Mouse (Mus musculus) forebrain, postnatal 0 days (tissue): ENCODE data around the gene Ift88. TPM values are rescaled to one million over a fixed set of nuclear protein-coding genes. Genes with fewer than 3 reads are reported as not detected.

Source experiments
- ATAC-seq: fragments of 200-750 bp; cut with Nextera tagmentation; 2 replicates; pipeline ENCODE4 v1.8.0; 2017; ENCODE audit warnings: mild to moderate bottlenecking, moderate library complexity
- DNase-seq: peaks from one replicate; pipeline ENCODE4 v3.0.0-alpha.2; 2015
- H3K27ac ChIP-seq: fragments of 300-500 bp; sonication (generic); 2 replicates; pipeline ENCODE4 v1.5.1; 2014; ENCODE audit warnings: low read depth, mild to moderate bottlenecking, antibody characterized with exemption, low read length, moderate library complexity, mixed read lengths
- H3K27me3 ChIP-seq: fragments of 300-500 bp; sonication (generic); 2 replicates; pipeline ENCODE4 v1.6.1; 2014; ENCODE audit warnings: mild to moderate bottlenecking, low read length, mixed read lengths; ENCODE audit not compliant: insufficient read depth
- H3K36me3 ChIP-seq: fragments of 300-500 bp; sonication (generic); 2 replicates; pipeline ENCODE4 v1.6.1; 2014; ENCODE audit warnings: mild to moderate bottlenecking, moderate library complexity; ENCODE audit not compliant: insufficient read depth
- H3K4me1 ChIP-seq: fragments of 300-500 bp; sonication (generic); 2 replicates; pipeline ENCODE4 v1.6.1; 2014; ENCODE audit warnings: antibody characterized with exemption; ENCODE audit not compliant: insufficient read depth
- H3K4me2 ChIP-seq: fragments of 300-500 bp; sonication (generic); 2 replicates; pipeline ENCODE4 v1.6.1; 2014; ENCODE audit warnings: low read depth, mild to moderate bottlenecking, moderate library complexity
- H3K4me3 ChIP-seq: fragments of 300-500 bp; sonication (generic); 2 replicates; pipeline ENCODE4 v1.5.1; 2014; ENCODE audit warnings: low read depth, low read length, mixed read lengths
- H3K9ac ChIP-seq: fragments of 300-500 bp; sonication (generic); 2 replicates; pipeline ENCODE4 v1.6.1; 2014; ENCODE audit warnings: mild to moderate bottlenecking
- H3K9me3 ChIP-seq: fragments of 300-500 bp; sonication (generic); 2 replicates; pipeline ENCODE4 v1.6.1; 2016; ENCODE audit warnings: low read length
- CTCF ChIP-seq: sonication (generic); IDR thresholded peaks from 2 replicates; pipeline ENCODE4 v1.5.1; 2016; ENCODE audit warnings: antibody characterized with exemption, control low read depth, low read depth
- WGBS: fragments of 180-500 bp; shearing (Covaris S2); extraction: QIAGEN DNeasy Blood & Tissue Kit; methylation state at CpG from one replicate; pipeline ENCODE4 v1.1.7; 2014; 5-methylcytosine and 5-hydroxymethylcytosine counted together
- polyA plus RNA-seq: library from polyadenylated mRNA; unstranded; fragments of >200 nt; fragmentation: Nextera tagmentation; extraction: Ambion mirVana; gene quantifications from 2 replicates; pipeline ENCODE4 v1.2.1, GENCODE M21; 2015
- total RNA-seq: library from RNA; depleted of rRNA; stranded (reverse); fragments of >200 nt; gene quantifications from 2 replicates; pipeline ENCODE4 v1.2.3, GENCODE M21; 2014

Gene Ift88
- total and polyA plus RNA-seq, 2 experiments from 2014 or later = 14.8 to 15.0 TPM

DNA sequence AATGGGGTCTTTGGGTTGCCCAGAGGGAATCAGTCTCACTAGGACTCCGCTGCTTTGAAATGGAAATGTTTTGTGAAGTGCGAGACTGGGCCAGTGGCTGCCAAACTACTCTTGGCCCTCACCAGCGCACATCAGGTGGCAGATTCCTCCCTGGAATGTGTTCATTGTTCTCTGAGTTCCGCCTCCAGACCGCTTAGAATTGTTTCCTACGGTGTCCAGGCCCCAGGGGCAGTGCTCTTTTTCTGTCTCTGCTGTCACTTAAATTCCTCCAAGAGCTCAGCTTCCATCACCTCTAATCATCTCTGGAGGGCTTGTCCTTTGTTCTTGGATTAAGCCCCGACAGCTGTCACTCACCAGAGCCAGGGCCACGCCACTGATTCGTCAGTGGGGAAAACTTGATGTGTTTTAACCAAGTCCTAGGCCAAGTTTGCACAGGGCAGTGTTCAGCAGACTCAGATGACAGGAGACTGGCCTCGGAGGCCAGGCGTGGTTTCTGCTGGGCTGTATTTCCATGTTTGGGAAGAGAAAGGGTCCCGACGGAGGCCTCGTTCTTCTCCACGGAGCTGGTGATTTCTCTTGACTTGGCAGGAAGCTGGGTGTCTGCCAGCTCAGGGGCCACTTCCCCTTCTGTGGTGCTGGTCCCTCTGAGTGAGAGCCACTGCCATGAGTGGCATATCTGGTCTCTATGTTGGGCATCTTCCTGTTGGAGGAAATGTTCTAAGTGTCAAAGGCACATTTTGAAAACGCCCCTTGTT is 113.6 kb downstream of the Ift88 start:
- Histone ChIP-seq H3K36me3 (peaks cover 7% of the 10 kb centered on the region), H3K27ac (peak overlapping the region; percentile 9; the same call in 1 of the 2 replicates), H3K4me2 (no peak overlapping the region), H3K4me1 (peaks cover 30% of the 10 kb centered on the region), H3K9ac (no peak overlapping the region), H3K27me3 (no peaks in the 10 kb centered on the region), H3K9me3 (no peaks in the 10 kb centered on the region), H3K4me3 (no peak overlapping the region)
- 12% methylated on average over 16 of the region's 16 CpGs for WGBS
- ATAC-seq (peak; percentile 16), DNase-seq (peak; percentile 21)
- no peak for TF ChIP-seq CTCF

DNA sequence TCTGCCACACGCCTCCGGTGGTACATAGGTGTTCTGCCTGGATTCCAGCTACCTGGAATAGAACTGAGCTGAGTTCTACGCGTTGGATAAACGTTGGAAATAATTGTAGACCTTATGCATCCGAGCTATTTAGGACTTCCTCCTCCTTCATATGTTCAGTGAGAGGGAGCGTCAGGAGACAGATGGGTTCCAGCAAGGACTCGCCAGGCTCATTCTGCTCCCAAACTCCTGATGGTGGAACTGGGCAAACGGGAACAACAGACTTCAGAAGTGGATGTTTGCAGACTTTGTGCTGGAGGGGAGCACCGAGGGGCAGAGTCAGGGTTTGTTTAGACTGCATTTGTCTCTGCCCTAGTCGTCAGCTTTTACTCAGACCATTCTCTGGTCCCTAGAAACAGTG is 116.8 kb downstream of the Ift88 start:
- ATAC-seq (no peak), DNase-seq (no peak)
- peaks cover 15% of the 10 kb centered on the region for H3K36me3 ChIP-seq
- H3K9ac ChIP-seq = no peak overlapping the region
- H3K4me3 ChIP-seq = no peak overlapping the region
- WGBS = 78% methylated on average over 11 of the region's 11 CpGs
- TF ChIP-seq CTCF = no peak
- no peak overlapping the region for H3K27ac ChIP-seq
- H3K27me3 ChIP-seq = no peaks in the 10 kb centered on the region
- H3K4me2 ChIP-seq = no peak overlapping the region
- no peaks in the 10 kb centered on the region for H3K9me3 ChIP-seq
- 0 out of 2 replicates have a peak, but pooled peaks cover 13% of the 10 kb centered on the region for H3K4me1 ChIP-seq

DNA sequence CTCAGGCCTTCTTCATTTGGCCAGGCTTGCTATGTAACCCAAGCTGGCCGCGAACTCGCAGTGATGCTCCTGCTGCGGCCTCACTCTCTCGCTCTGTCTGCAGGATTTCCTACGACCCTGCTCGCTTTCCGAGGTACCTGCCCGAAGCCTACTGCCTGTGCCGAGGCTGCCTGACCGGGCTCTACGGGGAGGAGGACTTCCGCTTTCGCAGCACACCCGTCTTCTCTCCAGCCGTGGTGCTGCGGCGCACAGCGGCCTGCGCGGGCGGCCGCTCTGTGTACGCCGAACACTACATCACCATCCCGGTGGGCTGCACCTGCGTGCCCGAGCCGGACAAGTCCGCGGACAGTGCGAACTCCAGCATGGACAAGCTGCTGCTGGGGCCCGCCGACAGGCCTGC is 118.4 kb downstream of the Ift88 start:
- Histone ChIP-seq H3K9me3 (no peaks in the 10 kb centered on the region), H3K4me2 (no peak overlapping the region), H3K4me1 (0 out of 2 replicates have a peak, but pooled peaks cover 7% of the 10 kb centered on the region), H3K9ac (no peak overlapping the region), H3K36me3 (peaks cover 15% of the 10 kb centered on the region), H3K4me3 (no peak overlapping the region), H3K27ac (no peak overlapping the region), H3K27me3 (no peaks in the 10 kb centered on the region)
- DNase-seq (no peak), ATAC-seq (no peak)
- TF ChIP-seq CTCF = no peak
- 46% methylated on average over 34 of the region's 34 CpGs for WGBS

DNA sequence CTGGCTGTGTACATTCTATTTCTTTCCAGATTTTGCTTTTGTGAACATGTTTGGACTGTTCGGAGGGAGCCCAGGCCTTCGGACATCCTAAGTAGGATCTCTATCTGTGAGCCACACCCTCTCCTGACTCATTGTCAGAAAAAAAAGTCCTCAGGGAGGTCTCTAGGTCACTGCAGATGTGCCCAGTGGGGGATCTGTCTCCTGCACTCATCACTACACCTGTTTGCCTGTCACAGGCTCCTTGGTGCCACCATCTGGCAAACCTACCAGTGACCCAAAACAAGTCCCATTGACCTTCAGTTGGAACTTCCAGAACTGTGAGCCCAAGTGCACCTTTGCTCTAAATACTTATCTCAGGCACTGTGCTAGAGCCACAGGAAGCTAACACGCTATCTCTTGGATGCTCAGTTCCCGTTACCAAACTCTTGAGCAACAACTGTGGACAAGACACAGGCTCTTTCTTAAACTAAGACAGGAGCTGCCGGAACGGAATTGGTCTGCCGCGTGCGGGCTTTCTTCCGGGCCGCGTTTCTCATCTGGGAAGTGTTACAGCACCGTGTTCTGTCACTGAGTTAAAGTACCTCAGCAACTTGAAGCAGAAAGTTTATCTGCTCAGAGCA is 119.7 kb downstream of the Ift88 start:
- H3K27me3 ChIP-seq = no peaks in the 10 kb centered on the region
- H3K27ac ChIP-seq = no peak overlapping the region
- ATAC-seq (no peak), DNase-seq (no peak)
- no peak overlapping the region for H3K4me3 ChIP-seq
- H3K4me2 ChIP-seq = no peak overlapping the region
- no peak for TF ChIP-seq CTCF
- 93% methylated on average over 13 of the region's 13 CpGs for WGBS
- H3K36me3 ChIP-seq = peaks cover 15% of the 10 kb centered on the region
- H3K4me1 ChIP-seq = no peaks in the 10 kb centered on the region
- no peak overlapping the region for H3K9ac ChIP-seq
- H3K9me3 ChIP-seq = no peaks in the 10 kb centered on the region

DNA sequence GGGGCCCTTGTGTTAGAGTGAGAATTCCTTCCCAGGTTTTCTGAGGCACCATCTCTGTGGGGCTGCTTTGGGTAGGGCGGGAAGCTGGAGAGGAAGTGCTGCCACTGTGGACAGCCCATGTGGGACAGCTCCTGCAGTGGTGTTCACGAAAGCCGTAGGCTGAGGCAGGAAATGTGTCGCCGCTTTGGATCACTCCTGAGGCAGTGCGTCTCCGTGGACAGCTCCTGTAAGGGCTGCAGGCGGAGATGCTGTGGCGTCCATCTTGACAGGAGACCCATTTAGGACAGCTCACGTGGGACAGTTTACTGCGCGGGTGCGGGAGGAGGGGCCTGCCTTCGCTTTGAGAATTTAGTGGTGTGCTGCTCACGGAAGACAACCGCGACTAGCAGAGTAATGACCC is 121.7 kb downstream of the Ift88 start:
- no peak overlapping the region for H3K27ac ChIP-seq
- no peak overlapping the region for H3K4me2 ChIP-seq
- no peaks in the 10 kb centered on the region for H3K27me3 ChIP-seq
- H3K4me1 ChIP-seq = no peaks in the 10 kb centered on the region
- no peak for TF ChIP-seq CTCF
- H3K4me3 ChIP-seq = no peak overlapping the region
- ATAC-seq (no peak), DNase-seq (no peak)
- peaks cover 22% of the 10 kb centered on the region for H3K36me3 ChIP-seq
- H3K9me3 ChIP-seq = no peaks in the 10 kb centered on the region
- 86% methylated on average over 17 of the region's 17 CpGs for WGBS
- H3K9ac ChIP-seq = no peak overlapping the region

DNA sequence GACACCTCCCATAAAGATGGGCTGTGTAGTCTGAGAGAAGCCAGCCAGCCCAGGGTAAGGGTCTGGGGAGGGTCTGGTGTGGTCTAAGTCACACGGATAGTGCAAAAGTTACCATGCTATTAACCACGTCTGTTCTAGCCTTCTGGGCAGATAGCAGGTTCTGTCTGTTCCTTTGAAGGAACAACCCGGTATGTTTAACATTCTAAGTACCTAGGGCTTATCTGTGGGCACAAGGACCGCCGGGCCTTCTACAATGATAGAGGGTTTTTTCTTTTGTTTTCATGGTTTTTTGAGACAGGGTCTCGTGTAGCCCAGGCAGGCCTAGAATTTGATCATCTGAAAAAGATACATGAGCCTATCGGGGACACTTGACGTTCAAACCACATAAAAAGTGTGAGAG is 122.3 kb downstream of the Ift88 start:
- Histone ChIP-seq H3K4me2 (no peak overlapping the region), H3K9ac (no peak overlapping the region), H3K27ac (no peak overlapping the region), H3K4me3 (no peak overlapping the region), H3K36me3 (peaks cover 22% of the 10 kb centered on the region), H3K4me1 (no peaks in the 10 kb centered on the region), H3K9me3 (no peaks in the 10 kb centered on the region), H3K27me3 (no peaks in the 10 kb centered on the region)
- WGBS = 91% methylated on average over 8 of the region's 8 CpGs
- no peak for TF ChIP-seq CTCF
- ATAC-seq = no peak
- no peak for DNase-seq

DNA sequence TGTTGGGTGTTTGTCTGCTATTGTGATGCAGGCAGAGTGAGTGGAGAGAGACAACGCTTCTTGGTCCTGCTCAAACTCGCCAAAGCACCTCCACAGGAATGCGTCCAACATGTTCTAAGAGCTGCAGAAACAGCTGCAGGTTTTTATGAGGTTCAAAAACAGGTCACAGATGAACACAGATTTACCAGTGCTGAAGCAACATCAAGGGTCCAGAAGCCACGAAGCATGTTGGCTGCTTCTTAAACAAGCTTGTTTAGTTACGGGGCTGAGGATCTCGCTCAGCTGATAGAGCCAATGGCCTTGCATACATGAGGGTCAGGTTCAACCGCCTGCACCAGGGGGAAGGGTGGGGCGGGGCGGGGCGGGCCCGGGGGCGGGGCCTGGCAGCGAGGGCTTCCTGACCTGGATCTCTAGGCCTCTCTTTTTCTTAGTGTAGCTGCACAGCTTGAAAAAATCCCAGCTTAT is 122.7 kb downstream of the Ift88 start:
- Histone ChIP-seq H3K4me2 (no peak overlapping the region), H3K27ac (no peak overlapping the region), H3K9me3 (no peaks in the 10 kb centered on the region), H3K4me3 (no peak overlapping the region), H3K9ac (no peak overlapping the region), H3K27me3 (no peaks in the 10 kb centered on the region), H3K4me1 (no peaks in the 10 kb centered on the region), H3K36me3 (peaks cover 22% of the 10 kb centered on the region)
- WGBS = 33% methylated on average over 13 of the region's 13 CpGs
- ATAC-seq (no peak), DNase-seq (no peak)
- no peak for TF ChIP-seq CTCF
